Mouse (Mus musculus): ENCODE measurements around the gene N6amt1. TPM values are rescaled to one million over a fixed set of nuclear protein-coding genes. Genes with fewer than 3 reads are reported as not detected.

Gene N6amt1
- polyA plus RNA-seq, 1 experiment, result 3.8 TPM

DNA sequence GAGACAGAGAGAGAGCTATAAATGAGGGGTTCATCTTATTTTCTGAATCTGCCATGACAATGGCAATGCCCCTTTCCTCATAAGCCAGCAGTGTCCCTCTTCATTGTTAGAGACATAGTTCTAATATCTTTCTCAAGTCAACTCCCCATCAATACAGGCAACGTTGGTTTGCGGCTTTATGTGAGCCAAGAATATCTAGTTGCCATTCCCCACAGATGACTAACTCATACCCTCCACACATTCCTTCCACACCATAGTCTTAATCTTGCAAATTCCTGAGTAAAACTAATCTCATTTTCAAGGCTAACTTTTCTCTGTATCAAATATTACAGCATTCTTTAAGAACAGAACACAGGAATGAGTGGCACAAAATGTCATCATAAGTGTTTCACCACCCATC lies 29.0 kb downstream of the N6amt1 start:
- no peak overlapping the region for H3K4me3 ChIP-seq (ENCODE audit: low read depth, low read length)
- TF ChIP-seq POLR2A (IDR thresholded peaks at IDR 0.05; ENCODE audit: low read depth, low read length) (no peak), CTCF (IDR thresholded peaks at IDR 0.05; ENCODE audit: extremely low read depth, insufficient read length, insufficient replicate concordance, low read depth, low read length) (no peak)
- no peaks in the 10 kb centered on the region for H3K4me1 ChIP-seq (ENCODE audit: control insufficient read depth, insufficient read depth, insufficient read length, low read length)
- no peak overlapping the region for H3K27ac ChIP-seq (ENCODE audit: insufficient read depth, low read depth, low read length)
- 90% methylated on average over 2 of the region's 2 CpGs for WGBS
- H3K36me3 ChIP-seq (ENCODE audit: control insufficient read depth, insufficient read depth, low read length), result peaks cover 44% of the 10 kb centered on the region
- no peaks in the 10 kb centered on the region for H3K27me3 ChIP-seq (ENCODE audit: control insufficient read depth, insufficient read depth, low read length)

DNA sequence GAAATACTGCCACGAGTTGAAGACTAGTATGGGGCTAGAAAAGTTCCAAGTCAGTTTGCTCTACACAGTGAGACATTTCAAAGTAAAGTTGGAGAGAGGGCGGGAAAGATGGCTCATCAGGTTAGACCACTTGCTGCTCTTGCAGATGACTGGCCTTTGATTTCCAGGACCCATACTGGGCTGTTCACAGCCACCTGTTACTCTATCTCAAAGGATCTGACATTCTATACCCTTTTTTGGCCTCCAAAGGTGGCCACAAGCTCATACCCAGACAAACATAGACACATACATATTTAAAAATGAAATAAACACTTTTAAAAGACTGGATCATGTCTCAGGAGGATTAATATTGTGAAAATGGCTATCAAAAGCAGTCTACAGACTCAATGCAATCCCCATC lies 30.4 kb downstream of the N6amt1 start:
- no peak for TF ChIP-seq CTCF (IDR thresholded peaks at IDR 0.05; ENCODE audit: extremely low read depth, insufficient read length, insufficient replicate concordance, low read depth, low read length)
- TF ChIP-seq POLR2A (IDR thresholded peaks at IDR 0.05; ENCODE audit: low read depth, low read length), result no peak
- 88% methylated on average over 2 of the region's 2 CpGs for WGBS
- no peak overlapping the region for H3K4me3 ChIP-seq (ENCODE audit: low read depth, low read length)
- no peaks in the 10 kb centered on the region for H3K27me3 ChIP-seq (ENCODE audit: control insufficient read depth, insufficient read depth, low read length)
- H3K4me1 ChIP-seq (ENCODE audit: control insufficient read depth, insufficient read depth, insufficient read length, low read length), result no peaks in the 10 kb centered on the region
- H3K27ac ChIP-seq (ENCODE audit: insufficient read depth, low read depth, low read length), result no peak overlapping the region
- peaks cover 47% of the 10 kb centered on the region for H3K36me3 ChIP-seq (ENCODE audit: control insufficient read depth, insufficient read depth, low read length)

GRCm38 (mm10) chr16:87387444-87387977 lies 33.5 kb downstream of the N6amt1 start:
- Histone ChIP-seq H3K4me1 (ENCODE audit: control insufficient read depth, insufficient read depth, insufficient read length, low read length) (no peaks in the 10 kb centered on the region), H3K36me3 (ENCODE audit: control insufficient read depth, insufficient read depth, low read length) (peaks cover 25% of the 10 kb centered on the region), H3K27ac (ENCODE audit: insufficient read depth, low read depth, low read length) (no peak overlapping the region), H3K27me3 (ENCODE audit: control insufficient read depth, insufficient read depth, low read length) (no peaks in the 10 kb centered on the region), H3K4me3 (ENCODE audit: low read depth, low read length) (no peak overlapping the region)
- 94% methylated on average over 3 of the region's 3 CpGs for WGBS
- TF ChIP-seq CTCF (IDR thresholded peaks at IDR 0.05; ENCODE audit: extremely low read depth, insufficient read length, insufficient replicate concordance, low read depth, low read length) (no peak), POLR2A (IDR thresholded peaks at IDR 0.05; ENCODE audit: low read depth, low read length) (no peak)

- Histone ChIP-seq H3K27me3 (ENCODE audit: control insufficient read depth, insufficient read depth, low read length) (no peaks in the 10 kb centered on the region), H3K4me3 (ENCODE audit: low read depth, low read length) (no peak overlapping the region), H3K36me3 (ENCODE audit: control insufficient read depth, insufficient read depth, low read length) (peaks cover 46% of the 10 kb centered on the region), H3K4me1 (ENCODE audit: control insufficient read depth, insufficient read depth, insufficient read length, low read length) (no peaks in the 10 kb centered on the region), H3K27ac (ENCODE audit: insufficient read depth, low read depth, low read length) (no peak overlapping the region)
- TF ChIP-seq POLR2A (IDR thresholded peaks at IDR 0.05; ENCODE audit: low read depth, low read length) (no peak), CTCF (IDR thresholded peaks at IDR 0.05; ENCODE audit: extremely low read depth, insufficient read length, insufficient replicate concordance, low read depth, low read length) (peak; percentile 64; the same call in 1 of the 2 replicates)
- 50% methylated on average over 16 of the region's 16 CpGs for WGBS
Measured at GRCm38 (mm10) chr16:87393813-87394548, 40.0 kb downstream of the N6amt1 start.

DNA sequence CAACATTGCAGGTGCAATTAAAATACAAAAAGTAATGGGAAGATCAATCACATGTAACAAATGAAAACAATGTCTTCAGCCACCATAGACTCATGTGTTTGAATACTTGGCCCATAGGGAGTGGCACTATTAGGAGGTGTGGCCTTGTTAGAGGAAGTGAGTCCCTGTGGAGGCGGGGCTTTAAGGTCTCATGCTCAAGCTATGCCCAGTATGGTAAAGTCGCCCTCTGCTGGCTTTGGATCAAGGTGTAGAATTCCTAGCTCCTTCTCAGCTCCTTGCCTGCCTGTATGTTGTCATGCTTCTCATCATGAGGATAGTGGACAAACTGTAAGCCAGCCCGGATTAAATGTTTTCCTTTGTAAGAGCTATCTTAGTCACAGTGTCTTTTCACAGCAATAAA lies 51.0 kb downstream of the N6amt1 start:
- Histone ChIP-seq H3K36me3 (ENCODE audit: control insufficient read depth, insufficient read depth, low read length) (peaks cover 68% of the 10 kb centered on the region), H3K27me3 (ENCODE audit: control insufficient read depth, insufficient read depth, low read length) (no peaks in the 10 kb centered on the region), H3K4me3 (ENCODE audit: low read depth, low read length) (no peak overlapping the region), H3K4me1 (ENCODE audit: control insufficient read depth, insufficient read depth, insufficient read length, low read length) (no peaks in the 10 kb centered on the region), H3K27ac (ENCODE audit: insufficient read depth, low read depth, low read length) (no peak overlapping the region)
- WGBS, result 75% methylated on average over 3 of the region's 3 CpGs
- TF ChIP-seq CTCF (IDR thresholded peaks at IDR 0.05; ENCODE audit: extremely low read depth, insufficient read length, insufficient replicate concordance, low read depth, low read length), result no peak; the same call in 1 of the 2 replicates

Other genes starting within 250 kb of the N6amt1 start
- 1.3 and 2.2 TPM in 2 replicates for gene Ltn1, start 78.4 kb downstream of the N6amt1 start, polyA plus RNA-seq (2012; rRNA removed)
- gene Rwdd2b, start 86.4 kb downstream of the N6amt1 start, polyA plus RNA-seq (2012; rRNA removed), result 10.2 and 33.3 TPM in 2 replicates
- gene Usp16, start 100.5 kb downstream of the N6amt1 start, polyA plus RNA-seq (2012; rRNA removed), result 5.4 and 10.0 TPM in 2 replicates
- gene Cct8, start 141.7 kb downstream of the N6amt1 start, polyA plus RNA-seq (2012; rRNA removed), result 2.4 and 4.6 TPM in 2 replicates
- 0.19 and 0.39 TPM in 2 replicates for gene Map3k7cl, start 199.1 kb downstream of the N6amt1 start, polyA plus RNA-seq (2012; rRNA removed)

Data from small intestine, adult 2 months (tissue).